9 mouse cellular contexts compared by ENCODE assay signal in the genomic region with DNA sequence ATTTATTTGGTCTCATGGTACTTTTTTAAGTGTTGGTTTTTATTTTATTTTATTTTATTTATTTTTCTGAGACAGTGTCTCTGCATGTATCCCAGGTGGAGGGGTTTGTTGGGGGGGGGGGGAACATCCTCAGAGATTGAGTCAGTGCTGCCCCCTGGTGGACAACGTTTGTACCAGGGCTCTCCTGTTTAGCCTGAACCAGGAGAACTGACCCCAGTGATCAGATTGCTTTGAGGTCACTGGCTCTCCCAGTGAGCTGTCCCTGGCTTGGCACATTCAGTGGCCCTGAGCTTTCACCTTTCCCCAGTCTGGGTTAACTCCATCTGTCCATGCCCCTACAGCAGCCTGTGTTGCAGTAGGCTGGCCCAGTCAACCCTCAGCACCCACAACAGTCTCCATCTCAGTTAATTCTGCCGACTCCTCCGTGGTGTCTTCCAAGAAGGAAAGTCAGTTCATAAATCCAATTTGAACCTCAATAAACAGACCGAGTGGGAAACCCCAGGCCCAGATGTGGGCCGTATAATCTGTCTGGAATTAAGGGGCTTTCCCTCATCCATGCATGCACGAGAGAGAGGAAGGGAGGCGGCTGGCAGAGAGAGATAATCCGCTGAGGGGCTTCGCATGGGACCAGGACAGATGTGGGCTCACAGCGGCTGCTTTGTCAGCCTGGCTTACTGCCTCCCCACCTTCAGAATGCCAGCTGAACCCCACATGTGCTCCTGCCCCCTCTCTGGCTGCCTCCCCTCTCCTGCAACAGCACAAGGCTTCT. TPM values are rescaled to one million over a fixed set of nuclear protein-coding genes. Genes with fewer than 3 reads are reported as not detected.
DNase-seq lines count a peak whose midpoint lies in the region; ATAC-seq and TF ChIP-seq lines count a peak whose summit lies in the region.
"Had no signal": no experiment of that assay in that cellular context is flagged by ENCODE, and none has a peak within 500 bp of the region (broad histone marks: within the 10 kb centered on the region; RNA-seq: fewer than 3 reads in every experiment).

No protein-coding gene starts in this region.

- peak; percentile 81 for DNase-seq in adrenal gland, postnatal 10 days
- DNase-seq in forebrain, embryonic 10.5 days (ENCODE audit: extremely low spot score, low spot score): peak; percentile 56
- DNase-seq in left cerebral cortex, postnatal 4 days: peak; percentile 81
- peak; percentile 63 for DNase-seq in neural tube, embryonic 10.5 days (ENCODE audit: extremely low spot score, low spot score)

- H3K27me3 ChIP-seq in intestine, postnatal 0 days (replicated peaks; ENCODE audit: control insufficient read depth, insufficient read depth, low read length): peaks cover 7% of the 10 kb centered on the region; the same call in 1 of the 2 replicates
- H3K27me3 ChIP-seq in intestine, embryonic 16.5 days (replicated peaks; ENCODE audit: control insufficient read depth, insufficient read depth, low read length): peaks cover 10% of the 10 kb centered on the region
- H3K27me3 ChIP-seq in forebrain, embryonic 10.5 days (ENCODE audit: poor library complexity, severe bottlenecking): peaks cover 47% of the 10 kb centered on the region
- no peaks in the 10 kb centered on the region for H3K27me3 ChIP-seq in hindbrain, embryonic 16.5 days (replicated peaks; ENCODE audit: control insufficient read depth, insufficient read depth, low read length)
- H3K27me3 ChIP-seq: hindbrain, embryonic 15.5 days had no signal

- no peak overlapping the region for H3K27ac ChIP-seq in intestine, postnatal 0 days (ENCODE audit: low read depth, low read length)
- no peak overlapping the region for H3K27ac ChIP-seq in intestine, embryonic 16.5 days (ENCODE audit: low read length)
- H3K27ac ChIP-seq in forebrain, embryonic 10.5 days: no peak overlapping the region
- no peak overlapping the region for H3K27ac ChIP-seq in hindbrain, embryonic 16.5 days (ENCODE audit: low read depth, low read length)
- H3K27ac ChIP-seq: hindbrain, embryonic 15.5 days had no signal

- ATAC-seq in intestine, postnatal 0 days: no peak
- ATAC-seq in intestine, embryonic 16.5 days: no peak
- peak; percentile 46; the same call in 1 of the 2 replicates for ATAC-seq in hindbrain, embryonic 16.5 days
- no peak for ATAC-seq in erythroid progenitor cell, adult 5-6 weeks (replicated peaks; ENCODE audit: low FRiP score, poor library complexity, severe bottlenecking)

- no peaks in the 10 kb centered on the region for H3K36me3 ChIP-seq in intestine, postnatal 0 days (ENCODE audit: control insufficient read depth, insufficient read depth)
- no peaks in the 10 kb centered on the region for H3K36me3 ChIP-seq in intestine, embryonic 16.5 days (ENCODE audit: control insufficient read depth, insufficient read depth, low read length)
- H3K36me3 ChIP-seq in forebrain, embryonic 10.5 days (replicated peaks): no peaks in the 10 kb centered on the region; the same call in 1 of the 2 replicates
- H3K36me3 ChIP-seq in hindbrain, embryonic 16.5 days (ENCODE audit: control insufficient read depth, insufficient read depth, low read length): no peaks in the 10 kb centered on the region
- H3K36me3 ChIP-seq: hindbrain, embryonic 15.5 days had no signal

- H3K4me3 ChIP-seq in intestine, postnatal 0 days (ENCODE audit: low read depth, low read length): no peak overlapping the region
- H3K4me3 ChIP-seq in intestine, embryonic 16.5 days (ENCODE audit: low read length): no peak overlapping the region
- no peak overlapping the region for H3K4me3 ChIP-seq in forebrain, embryonic 10.5 days
- no peak overlapping the region for H3K4me3 ChIP-seq in hindbrain, embryonic 16.5 days (ENCODE audit: low read length)
- H3K4me3 ChIP-seq: hindbrain, embryonic 15.5 days had no signal

- peak; percentile 72 for TF ChIP-seq CTCF in intestine, postnatal 0 days (IDR thresholded peaks at IDR 0.05; ENCODE audit: low read depth)

- intact Hi-C loops in left cerebral cortex, postnatal 4 days (cut with DNase I): loop anchor here (5.0 kb wide), 1 partner anchor 301 kb away; no protein-coding TSS in a partner anchor

- no peaks in the 10 kb centered on the region for H3K4me1 ChIP-seq in intestine, postnatal 0 days (replicated peaks; ENCODE audit: control insufficient read depth, insufficient read depth, low read length)
- no peaks in the 10 kb centered on the region for H3K4me1 ChIP-seq in intestine, embryonic 16.5 days (ENCODE audit: control insufficient read depth, insufficient read depth, low read length)
- H3K4me1 ChIP-seq in forebrain, embryonic 10.5 days: peaks cover 7% of the 10 kb centered on the region; the same call in 1 of the 2 replicates
- no peaks in the 10 kb centered on the region for H3K4me1 ChIP-seq in hindbrain, embryonic 16.5 days (ENCODE audit: control insufficient read depth, insufficient read depth, low read depth, low read length)
- H3K4me1 ChIP-seq: hindbrain, embryonic 15.5 days had no signal

- WGBS in intestine, postnatal 0 days: 64% methylated on average over 10 of the region's 10 CpGs
- 65% methylated on average over 10 of the region's 10 CpGs for WGBS in intestine, embryonic 16.5 days
- 67% methylated on average over 10 of the region's 10 CpGs for WGBS in forebrain, embryonic 10.5 days
- WGBS in hindbrain, embryonic 16.5 days: 59% methylated on average over 10 of the region's 10 CpGs

- no peak overlapping the region for H3K4me2 ChIP-seq in intestine, postnatal 0 days (replicated peaks; ENCODE audit: low read depth)
- H3K4me2 ChIP-seq in intestine, embryonic 16.5 days (ENCODE audit: low read depth, low read length): no peak overlapping the region
- no peak overlapping the region for H3K4me2 ChIP-seq in hindbrain, embryonic 16.5 days (ENCODE audit: low read length)
- H3K4me2 ChIP-seq: hindbrain, embryonic 15.5 days had no signal

- H3K9ac ChIP-seq in intestine, postnatal 0 days (ENCODE audit: low read depth, low read length): no peak overlapping the region
- H3K9ac ChIP-seq in intestine, embryonic 16.5 days (ENCODE audit: low read depth, low read length): no peak overlapping the region
- H3K9ac ChIP-seq in hindbrain, embryonic 16.5 days (ENCODE audit: low read depth, low read length): no peak overlapping the region
- H3K9ac ChIP-seq: hindbrain, embryonic 15.5 days had no signal

- H3K9me3 ChIP-seq in intestine, postnatal 0 days (ENCODE audit: control insufficient read depth): no peaks in the 10 kb centered on the region
- H3K9me3 ChIP-seq in intestine, embryonic 16.5 days (ENCODE audit: control insufficient read depth, low read length): no peaks in the 10 kb centered on the region
- no peaks in the 10 kb centered on the region for H3K9me3 ChIP-seq in forebrain, embryonic 10.5 days
- H3K9me3 ChIP-seq in hindbrain, embryonic 16.5 days (ENCODE audit: control insufficient read depth, low read length): no peaks in the 10 kb centered on the region
- H3K9me3 ChIP-seq: hindbrain, embryonic 15.5 days had no signal

RNA-seq across cellular contexts. Expression of a gene that starts 7.7 kb away (rescaled TPM):
- polyA plus RNA-seq in intestine, postnatal 0 days (2015; fragmentation: Nextera tagmentation; extraction: Ambion mirVana): not detected in 2 replicates
- 0.11 and 0.34 TPM in 2 replicates for polyA plus RNA-seq in intestine, embryonic 16.5 days (2015; fragmentation: Nextera tagmentation; extraction: Ambion mirVana)
- total RNA-seq in adrenal gland, postnatal 10 days (2021): 1 to 10 TPM; 1.9 to 4.8 TPM
- polyA plus RNA-seq in forebrain, embryonic 10.5 days (2016; fragmentation: Nextera tagmentation; extraction: Ambion mirVana): not detected in 2 replicates
- polyA plus RNA-seq in hindbrain, embryonic 16.5 days (2015; fragmentation: Nextera tagmentation; extraction: Ambion mirVana): 0.06 and 0.11 TPM in 2 replicates
- not detected for total RNA-seq in left cerebral cortex, postnatal 4 days (2021)
- not detected in 2 replicates for total RNA-seq in erythroid progenitor cell, adult 5-6 weeks (2015; ENCODE audit: low replicate concordance)
- not detected in 2 replicates for total RNA-seq in erythroid progenitor cell, adult 5-6 weeks (2017; ENCODE audit: low replicate concordance)

RNA-seq across cellular contexts. Expression of a gene that starts 9.7 kb away (rescaled TPM):
- polyA plus RNA-seq in intestine, postnatal 0 days (2015; fragmentation: Nextera tagmentation; extraction: Ambion mirVana): 4.4 TPM in 2 replicates
- 6.6 and 6.9 TPM in 2 replicates for polyA plus RNA-seq in intestine, embryonic 16.5 days (2015; fragmentation: Nextera tagmentation; extraction: Ambion mirVana)
- total RNA-seq in adrenal gland, postnatal 10 days (2021): 10 to 100 TPM in 1 of 2 experiments, 1 to 10 TPM in 1; 8.9 to 10.1 TPM
- 2.5 TPM in 2 replicates for polyA plus RNA-seq in forebrain, embryonic 10.5 days (2016; fragmentation: Nextera tagmentation; extraction: Ambion mirVana)
- 14.0 and 15.0 TPM in 2 replicates for polyA plus RNA-seq in hindbrain, embryonic 16.5 days (2015; fragmentation: Nextera tagmentation; extraction: Ambion mirVana)
- total RNA-seq in left cerebral cortex, postnatal 4 days (2021): 1 to 10 TPM; 7.7 to 9.2 TPM
- not detected in 2 replicates for total RNA-seq in erythroid progenitor cell, adult 5-6 weeks (2015; ENCODE audit: low replicate concordance)
- not detected in 2 replicates for total RNA-seq in erythroid progenitor cell, adult 5-6 weeks (2017; ENCODE audit: low replicate concordance)

RNA-seq across cellular contexts. Expression of a gene that starts 20.7 kb away (rescaled TPM):
- not detected in 2 replicates for polyA plus RNA-seq in intestine, postnatal 0 days (2015; fragmentation: Nextera tagmentation; extraction: Ambion mirVana)
- not detected in 2 replicates for polyA plus RNA-seq in intestine, embryonic 16.5 days (2015; fragmentation: Nextera tagmentation; extraction: Ambion mirVana)
- under 1 TPM in 1 of 2 experiments, not detected in 1; 0.06 TPM for total RNA-seq in adrenal gland, postnatal 10 days (2021)
- not detected in 2 replicates for polyA plus RNA-seq in forebrain, embryonic 10.5 days (2016; fragmentation: Nextera tagmentation; extraction: Ambion mirVana)
- polyA plus RNA-seq in hindbrain, embryonic 16.5 days (2015; fragmentation: Nextera tagmentation; extraction: Ambion mirVana): 0.04 and 0.16 TPM in 2 replicates
- total RNA-seq in left cerebral cortex, postnatal 4 days (2021): under 1 TPM in 1 of 2 experiments, not detected in 1; 0.08 TPM
- total RNA-seq in erythroid progenitor cell, adult 5-6 weeks (2015; ENCODE audit: low replicate concordance): not detected in 2 replicates
- not detected in 2 replicates for total RNA-seq in erythroid progenitor cell, adult 5-6 weeks (2017; ENCODE audit: low replicate concordance)

RNA-seq across cellular contexts. Expression of a gene that starts 45.4 kb away (rescaled TPM):
- polyA plus RNA-seq in intestine, postnatal 0 days (2015; fragmentation: Nextera tagmentation; extraction: Ambion mirVana): 0.07 and 0.09 TPM in 2 replicates
- 0.12 TPM in 2 replicates for polyA plus RNA-seq in intestine, embryonic 16.5 days (2015; fragmentation: Nextera tagmentation; extraction: Ambion mirVana)
- total RNA-seq in adrenal gland, postnatal 10 days (2021): under 1 TPM in 1 of 2 experiments, not detected in 1; 0.12 TPM
- 0.06 and 0.11 TPM in 2 replicates for polyA plus RNA-seq in forebrain, embryonic 10.5 days (2016; fragmentation: Nextera tagmentation; extraction: Ambion mirVana)
- polyA plus RNA-seq in hindbrain, embryonic 16.5 days (2015; fragmentation: Nextera tagmentation; extraction: Ambion mirVana): 1.5 and 1.6 TPM in 2 replicates
- 1 to 10 TPM; 2.3 to 2.9 TPM for total RNA-seq in left cerebral cortex, postnatal 4 days (2021)
- total RNA-seq in erythroid progenitor cell, adult 5-6 weeks (2015; ENCODE audit: low replicate concordance): 0.84 TPM in 1 of 2 replicates, not detected in the other
- total RNA-seq in erythroid progenitor cell, adult 5-6 weeks (2017; ENCODE audit: low replicate concordance): not detected in 2 replicates
